Mouse (Mus musculus) left cerebral cortex, adult 9 months (tissue): ENCODE results near the gene Bri3bp.

Experiments
- DNase-seq, 2 experiments: peaks; one replicate each; pipeline ENCODE4 v3.0.0; 2022; ENCODE audit warnings: low spot score in 2 of 2

Gene Bri3bp

DNA sequence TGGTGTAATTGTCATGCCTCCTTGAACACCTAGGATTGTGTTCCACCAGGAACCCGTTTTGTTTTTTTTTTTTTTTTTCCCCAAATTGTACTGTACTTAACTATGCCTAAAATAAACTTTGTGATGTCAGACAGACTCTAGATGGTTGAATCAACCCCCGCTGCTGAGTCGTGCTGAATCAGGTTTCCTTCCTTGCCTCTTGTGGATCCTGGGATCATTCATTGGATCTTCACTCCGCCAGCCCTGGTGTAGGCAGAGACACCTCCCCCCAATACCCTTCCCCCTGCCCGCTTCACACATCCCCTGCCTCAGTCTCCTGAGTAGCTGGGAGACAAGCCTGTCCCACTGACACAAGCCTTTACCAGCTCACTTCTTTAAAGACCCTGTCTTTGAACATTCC, 7.9 kb downstream of the Bri3bp start:
- DNase-seq = peak in 1 of 2 experiments; percentile 27

DNA sequence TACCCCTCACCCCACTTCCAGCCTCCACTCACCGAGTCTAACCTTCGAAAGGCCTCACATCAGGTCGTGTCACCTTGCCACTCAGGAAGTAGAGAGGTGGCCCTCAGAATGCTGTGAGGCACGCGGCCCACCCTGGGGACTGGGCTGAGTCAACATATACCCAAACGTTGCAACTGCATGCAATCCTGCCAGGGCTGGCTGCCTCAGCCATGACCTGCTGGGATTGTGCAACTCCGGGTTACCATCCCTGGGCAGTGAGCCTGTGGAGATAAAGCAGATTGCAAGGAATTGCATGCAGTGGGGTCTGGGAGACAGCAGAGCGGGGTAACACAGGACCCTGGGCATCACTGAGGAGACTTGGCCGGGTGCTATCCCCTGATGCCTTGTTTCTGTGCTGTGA, 11.2 kb downstream of the Bri3bp start:
- no peak for DNase-seq

DNA sequence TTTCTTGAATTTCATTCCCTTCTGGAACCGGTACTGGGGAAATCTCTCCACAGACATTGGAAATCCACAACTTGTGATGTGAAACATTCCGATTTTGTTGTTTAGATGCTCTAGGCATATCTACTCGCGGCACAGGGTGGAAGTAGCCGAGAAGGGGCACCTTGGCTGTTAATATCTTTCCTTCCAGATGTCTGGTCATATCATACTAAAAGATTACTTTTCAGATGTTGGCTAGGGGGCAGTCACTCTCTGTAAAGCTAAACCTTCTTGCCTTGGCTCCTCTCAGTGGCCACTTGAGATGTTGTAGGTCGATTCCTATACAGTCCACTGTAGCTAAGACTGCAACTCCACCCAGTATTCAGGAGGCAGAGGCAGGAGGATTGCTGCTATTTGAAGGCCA, 14.7 kb downstream of the Bri3bp start:
- DNase-seq = no peak

DNA sequence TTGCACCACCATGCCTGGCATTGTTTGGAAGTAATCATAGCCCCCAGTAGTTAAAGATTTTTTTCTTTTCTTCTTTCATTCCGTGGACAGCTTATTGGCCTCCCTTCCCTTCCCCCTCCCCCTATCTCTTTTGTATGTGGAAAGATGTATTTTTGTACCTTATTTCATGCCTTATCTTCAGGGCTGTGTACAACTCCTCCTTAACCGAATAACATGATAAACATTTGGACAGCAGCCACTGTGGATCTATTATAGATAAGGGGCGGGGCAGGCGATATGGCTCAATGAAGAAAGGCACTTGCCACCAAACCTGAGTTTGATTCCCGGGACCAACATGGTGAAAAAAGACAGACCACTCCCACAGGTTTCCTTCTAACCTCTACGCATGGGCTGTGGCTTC, 16.2 kb downstream of the Bri3bp start:
- DNase-seq = no peak

DNA sequence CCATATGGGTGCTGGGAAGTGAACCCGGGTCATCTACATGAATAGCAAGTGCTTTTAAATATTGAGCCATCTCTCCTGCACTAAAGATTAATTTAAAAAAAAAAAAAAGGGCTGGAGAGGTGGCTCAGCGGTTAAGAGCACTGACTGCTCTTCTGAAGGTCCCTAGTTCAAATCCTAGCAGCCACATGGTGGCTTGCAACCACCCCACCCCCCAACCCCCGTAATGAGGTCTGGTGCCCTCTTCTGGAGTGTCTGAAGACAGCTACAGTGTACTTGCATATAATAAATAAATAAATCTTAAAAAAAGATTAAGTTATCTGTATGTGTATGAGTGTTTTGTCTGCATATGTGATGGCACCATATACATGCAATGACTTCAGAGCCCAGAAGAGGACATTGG, 19.2 kb downstream of the Bri3bp start:
- no peak for DNase-seq

DNA sequence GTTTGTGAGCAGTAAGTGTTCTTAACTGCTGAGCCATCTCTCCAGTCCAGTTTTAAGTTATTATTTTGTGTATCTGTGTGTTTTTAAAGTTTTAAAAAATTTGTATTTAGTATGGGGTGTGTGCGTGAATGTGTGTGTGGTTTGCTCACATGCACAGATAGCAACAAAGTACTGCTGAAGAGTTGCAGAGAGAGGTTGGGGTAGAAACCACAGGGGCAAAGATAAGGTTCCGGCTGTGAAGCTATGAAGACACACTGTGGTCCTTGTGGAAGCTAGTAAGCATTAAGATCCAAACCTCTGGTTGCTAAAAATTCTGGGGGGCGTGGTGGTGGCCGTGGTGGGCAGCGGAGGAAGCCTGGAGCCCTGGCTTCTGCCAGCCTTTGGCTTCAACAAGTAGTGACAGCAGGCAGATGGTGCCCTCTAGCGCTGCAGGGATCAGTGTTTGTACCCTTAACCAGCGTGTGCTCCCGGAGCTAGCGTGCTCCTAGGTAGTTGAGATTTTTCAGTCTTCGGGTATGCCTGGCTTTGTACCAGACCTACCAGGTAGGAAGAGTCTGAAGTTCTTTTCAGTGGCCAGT, 20.6 kb downstream of the Bri3bp start:
- DNase-seq = peak in 1 of 2 experiments; percentile 32

DNA sequence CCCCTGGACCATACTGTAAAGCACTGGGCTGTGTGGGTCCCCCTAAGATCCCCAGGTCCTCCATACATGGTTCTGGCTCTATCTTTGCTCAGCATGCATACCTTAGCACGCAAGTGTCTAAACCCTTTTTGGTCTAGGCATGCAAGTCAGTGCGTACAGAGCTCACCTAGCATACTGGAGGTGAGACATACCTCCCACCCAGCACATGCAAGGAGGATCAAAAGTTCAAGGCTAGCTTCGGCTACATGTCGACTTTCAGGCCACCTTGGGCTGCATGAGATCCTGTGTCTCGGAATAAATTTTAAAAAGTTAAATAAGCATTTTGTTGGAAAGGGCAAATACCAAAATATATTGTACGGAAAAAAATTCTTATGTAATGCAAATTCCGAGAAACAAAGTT, 23.8 kb downstream of the Bri3bp start:
- DNase-seq = no peak

DNA sequence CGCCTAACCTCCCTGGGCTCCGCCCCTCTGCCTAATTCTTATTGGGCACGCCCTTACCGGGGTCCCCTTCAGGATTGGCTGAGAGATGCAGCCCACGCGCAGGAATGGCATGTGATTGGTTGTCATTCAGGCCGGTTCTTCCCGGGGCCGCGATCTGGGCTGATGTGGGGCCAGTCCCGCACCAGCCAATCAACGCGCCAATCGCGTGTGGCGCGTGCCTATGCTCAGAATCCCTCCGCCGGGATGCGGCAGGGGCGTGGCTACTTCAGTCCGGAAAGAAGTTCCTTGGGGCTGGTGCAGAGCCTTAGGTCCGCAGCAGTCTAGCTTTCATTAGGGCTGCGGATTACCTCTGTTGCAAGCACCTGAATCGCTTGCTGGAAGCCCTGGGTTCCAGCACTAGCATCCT, 24.3 kb downstream of the Bri3bp start:
- peak; percentile 96 to 99 for DNase-seq

DNA sequence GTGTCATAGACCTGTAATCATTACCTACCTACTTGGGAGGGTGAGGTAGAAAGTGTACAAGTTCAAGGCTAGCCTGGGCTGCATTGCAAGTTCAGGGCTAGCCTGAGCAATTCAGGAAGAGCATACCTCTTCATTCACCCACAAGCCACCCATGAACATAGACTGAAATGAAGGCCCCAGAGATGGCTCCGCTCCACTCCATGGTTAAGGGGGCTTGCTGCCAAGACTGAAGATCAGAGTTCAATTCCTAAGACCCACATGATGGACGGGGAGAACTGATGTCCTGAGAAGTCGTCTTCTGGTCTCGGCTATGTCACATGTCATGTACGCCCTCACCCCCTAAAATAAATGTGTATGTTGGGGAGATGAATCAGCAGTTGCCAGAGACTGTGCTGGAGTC, 25.1 kb downstream of the Bri3bp start:
- no peak for DNase-seq

DNA sequence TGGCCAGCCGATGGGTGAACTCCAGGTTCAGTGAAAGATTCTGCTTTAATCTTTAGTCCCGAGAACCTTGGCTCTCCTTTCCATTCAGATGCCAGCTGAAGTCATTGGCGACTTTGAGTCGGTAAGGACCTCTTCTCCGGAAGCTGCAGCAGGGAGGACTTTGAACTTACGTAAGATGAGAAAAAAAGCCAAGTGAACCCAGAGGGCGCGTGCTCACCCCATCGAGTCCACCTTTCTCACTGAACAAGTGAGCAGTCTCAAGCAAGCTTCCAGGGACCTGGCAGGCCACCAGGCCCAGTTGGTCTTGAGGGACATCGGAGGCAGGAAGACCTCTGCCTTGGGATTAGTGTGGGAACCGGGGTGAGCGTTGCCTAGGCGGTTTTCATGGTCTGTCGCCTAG, 25.9 kb downstream of the Bri3bp start:
- no peak for DNase-seq

DNA sequence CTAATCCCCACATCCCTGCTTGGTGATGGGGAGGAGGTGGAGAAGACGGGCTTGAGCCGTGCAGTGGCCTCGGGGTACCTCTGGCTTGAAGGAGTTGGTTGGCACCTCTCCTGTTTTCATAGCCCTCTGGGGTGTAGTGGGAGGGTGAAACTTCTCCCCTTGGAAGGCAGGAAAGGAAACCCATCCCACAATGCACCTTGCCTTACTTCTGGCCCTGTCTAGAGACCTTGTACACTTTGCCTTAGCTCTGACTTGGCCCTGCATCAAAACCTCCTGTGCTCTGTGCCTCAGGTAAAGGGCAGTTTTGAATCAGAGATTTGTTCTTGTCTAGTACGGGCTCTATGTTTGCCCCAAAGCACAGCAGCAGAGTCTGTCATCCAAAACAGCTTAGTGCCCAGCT, 29.3 kb downstream of the Bri3bp start:
- DNase-seq = no peak

DNA sequence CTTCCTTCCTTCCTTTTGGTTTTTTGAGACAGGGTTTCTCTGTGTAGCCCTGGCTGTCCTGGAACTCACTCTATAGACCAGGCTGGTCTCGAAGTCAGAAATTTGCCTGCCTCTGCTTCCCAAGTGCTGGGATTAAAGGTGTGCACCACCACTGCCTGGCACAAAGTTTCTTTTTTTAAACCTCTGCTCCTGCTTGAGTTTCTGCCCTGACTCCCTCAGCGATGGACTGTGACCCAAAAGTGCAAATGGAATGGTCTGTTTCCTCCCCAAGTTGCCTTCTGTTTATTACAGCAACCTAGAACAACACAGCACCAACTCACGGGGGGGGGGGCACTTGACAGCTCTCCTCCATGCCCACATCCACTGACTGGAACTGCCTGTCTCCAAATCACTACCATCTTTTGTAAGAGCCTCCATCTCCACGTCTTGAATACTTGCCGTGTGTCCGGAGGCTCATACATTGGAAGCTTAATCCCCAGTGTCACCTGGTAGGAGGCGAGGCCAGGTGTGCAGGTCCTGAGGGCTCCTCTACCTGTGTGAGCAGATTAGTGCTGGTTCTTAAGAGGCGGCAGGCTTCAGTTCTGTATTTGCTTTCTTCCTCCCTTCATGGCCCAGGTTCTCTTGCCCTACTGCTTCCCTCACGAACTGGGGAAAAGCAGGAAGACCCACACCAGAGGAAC, 31.6 kb downstream of the Bri3bp start:
- no peak for DNase-seq

DNA sequence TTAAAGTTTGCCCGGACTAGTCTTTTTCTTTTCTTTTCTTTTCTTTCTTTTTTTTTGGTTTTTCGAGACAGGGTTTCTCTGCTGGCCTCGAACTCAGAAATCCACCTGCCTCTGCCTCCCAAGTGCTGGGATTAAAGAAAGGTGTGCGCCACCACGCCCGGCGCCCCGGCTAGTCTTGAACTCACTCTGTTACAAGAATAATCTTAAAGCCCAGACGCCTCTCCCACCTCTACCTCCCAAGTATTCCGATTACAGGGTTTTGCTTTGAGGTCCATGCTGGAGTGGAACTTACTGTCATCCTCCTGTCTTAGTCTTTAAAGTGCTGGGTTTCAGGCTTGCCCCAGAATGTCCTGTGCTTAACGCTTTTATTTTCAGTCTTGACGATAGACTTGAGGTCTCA, 33.7 kb downstream of the Bri3bp start:
- DNase-seq = no peak

DNA sequence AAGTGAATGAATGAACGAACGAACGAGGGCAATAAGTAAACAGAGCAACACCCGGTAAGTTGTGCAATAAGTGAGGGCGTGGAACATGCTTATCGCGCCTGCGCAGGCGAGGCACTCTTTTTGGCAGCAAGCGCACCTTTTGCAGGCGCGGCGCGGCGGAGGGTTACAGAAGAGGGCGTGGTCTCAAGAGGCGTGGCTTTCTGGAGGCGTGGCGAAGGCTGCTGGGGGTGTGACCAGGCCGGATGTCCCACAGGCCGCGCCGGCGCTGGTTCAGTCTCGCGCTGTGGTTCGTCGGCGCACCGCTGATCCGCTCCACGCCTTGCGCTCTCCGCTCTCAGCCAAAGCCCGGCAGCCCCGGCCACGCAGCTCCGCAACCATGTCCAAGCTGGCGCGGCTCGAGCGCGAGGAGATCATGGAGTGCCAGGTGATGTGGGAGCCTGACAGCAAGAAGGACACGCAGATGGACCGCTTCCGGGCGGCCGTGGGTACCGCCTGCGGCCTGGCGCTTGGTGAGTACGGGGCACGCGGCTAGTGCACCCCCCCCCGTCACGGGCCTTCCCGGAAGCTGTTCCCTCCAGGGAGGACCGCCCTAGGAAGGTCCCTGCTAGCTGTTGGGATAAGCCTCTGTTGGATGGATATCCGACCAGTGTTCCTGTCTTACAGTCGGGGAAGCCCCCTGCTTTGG, 34.4 kb downstream of the Bri3bp start, which contains the start of gene Aacs:
TSS of gene Aacs (plus strand) at position 214 of the 685 bp plus-strand sequence.
- DNase-seq = peak; percentile 88 to 98

DNA sequence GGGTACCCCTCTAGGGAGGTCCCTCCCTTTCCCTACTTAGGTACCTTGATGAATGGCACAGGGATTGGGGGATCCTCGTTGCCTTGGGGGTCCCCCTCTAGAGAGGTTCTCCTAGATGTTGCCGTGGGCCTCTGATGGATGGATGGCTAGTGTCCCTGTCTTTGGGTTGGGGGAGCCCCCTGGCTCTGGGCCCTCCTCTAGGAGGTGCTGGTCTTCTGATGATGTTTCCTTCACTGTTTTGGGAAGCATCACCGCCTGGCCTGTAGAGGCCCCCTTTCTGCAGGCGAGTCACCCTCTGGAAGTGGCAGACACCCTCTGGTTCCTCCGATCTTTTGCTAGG, 34.9 kb downstream of the Bri3bp start:
- DNase-seq = peak in 1 of 2 experiments; percentile 39

DNA sequence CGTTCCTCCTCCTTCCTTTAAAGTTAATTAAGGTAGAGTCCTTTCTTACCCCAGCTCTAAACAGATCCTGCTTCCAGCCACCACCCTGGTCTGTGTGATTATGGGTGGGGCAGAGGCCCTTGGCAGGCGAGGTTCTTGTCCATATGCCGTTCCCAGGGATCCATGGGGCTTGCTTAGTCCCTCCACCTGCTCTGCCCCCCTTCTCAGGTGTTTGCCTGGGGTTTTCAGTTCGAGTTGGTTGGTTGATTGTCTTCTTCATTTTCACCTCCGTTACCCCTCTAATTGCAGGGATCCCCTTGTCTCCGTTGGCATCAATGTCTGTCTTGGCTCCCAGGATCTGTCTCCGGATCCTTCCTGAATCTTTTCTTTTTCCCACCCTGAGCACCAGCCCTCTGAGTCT, 35.4 kb downstream of the Bri3bp start:
- no peak for DNase-seq

DNA sequence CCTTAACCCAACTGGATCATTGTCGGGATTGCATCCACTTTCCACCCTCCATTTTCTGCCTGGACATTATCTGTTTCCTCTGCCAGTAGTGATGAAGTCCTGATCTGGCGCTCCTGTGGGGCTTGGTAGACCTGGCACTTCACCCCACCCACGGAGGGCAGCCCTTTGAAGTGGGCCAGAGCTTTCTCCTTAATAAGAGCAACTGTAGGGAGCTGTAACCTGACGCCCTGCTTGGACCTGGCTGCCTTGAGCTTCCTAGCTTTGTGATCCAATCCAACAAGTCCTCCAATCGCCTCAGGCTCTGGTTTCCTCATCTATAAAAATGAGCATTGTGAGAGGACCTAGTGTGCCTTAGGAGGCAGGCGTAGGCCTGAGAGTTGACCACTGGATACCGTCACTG, 36.2 kb downstream of the Bri3bp start:
- DNase-seq = no peak

DNA sequence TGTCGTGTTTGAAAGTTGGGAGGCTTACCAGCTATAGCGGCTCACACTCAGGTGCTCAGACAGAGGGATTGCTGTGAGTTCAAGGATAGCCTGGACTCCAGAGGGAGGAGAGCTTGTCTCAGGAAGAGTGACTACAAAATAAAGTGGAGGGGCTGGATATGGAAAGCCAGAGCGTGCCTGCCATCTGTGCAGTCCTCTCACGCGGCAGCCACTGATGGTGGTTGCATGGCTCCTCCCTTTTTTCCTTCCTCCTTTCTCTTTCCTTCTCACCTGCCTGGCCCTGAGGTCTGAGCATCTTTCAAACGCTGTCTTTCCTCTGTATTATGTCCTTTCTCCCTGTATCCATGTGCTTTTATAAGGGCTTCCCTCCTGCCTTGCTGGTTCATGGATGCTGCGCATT, 36.7 kb downstream of the Bri3bp start:
- DNase-seq = no peak

DNA sequence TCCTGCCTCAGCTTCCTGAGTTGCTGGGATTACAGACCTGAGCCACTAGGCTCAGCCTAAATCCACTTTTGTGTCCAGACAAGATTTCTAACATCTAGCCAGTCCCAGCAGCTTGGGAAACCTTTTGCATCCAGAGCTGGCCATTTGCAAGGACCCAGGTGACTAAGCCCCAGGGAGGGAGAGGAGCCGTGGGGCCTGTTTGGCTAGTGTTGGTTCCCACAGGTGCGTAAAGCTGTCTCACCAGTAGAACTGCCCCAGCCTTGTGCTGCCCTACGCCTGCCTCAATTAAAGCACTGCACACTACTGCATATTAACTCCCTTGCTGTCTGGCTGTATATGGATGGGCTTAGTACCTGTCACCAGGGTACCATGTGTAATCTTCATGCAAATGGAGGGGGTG, 38.0 kb downstream of the Bri3bp start:
- no peak for DNase-seq

DNA sequence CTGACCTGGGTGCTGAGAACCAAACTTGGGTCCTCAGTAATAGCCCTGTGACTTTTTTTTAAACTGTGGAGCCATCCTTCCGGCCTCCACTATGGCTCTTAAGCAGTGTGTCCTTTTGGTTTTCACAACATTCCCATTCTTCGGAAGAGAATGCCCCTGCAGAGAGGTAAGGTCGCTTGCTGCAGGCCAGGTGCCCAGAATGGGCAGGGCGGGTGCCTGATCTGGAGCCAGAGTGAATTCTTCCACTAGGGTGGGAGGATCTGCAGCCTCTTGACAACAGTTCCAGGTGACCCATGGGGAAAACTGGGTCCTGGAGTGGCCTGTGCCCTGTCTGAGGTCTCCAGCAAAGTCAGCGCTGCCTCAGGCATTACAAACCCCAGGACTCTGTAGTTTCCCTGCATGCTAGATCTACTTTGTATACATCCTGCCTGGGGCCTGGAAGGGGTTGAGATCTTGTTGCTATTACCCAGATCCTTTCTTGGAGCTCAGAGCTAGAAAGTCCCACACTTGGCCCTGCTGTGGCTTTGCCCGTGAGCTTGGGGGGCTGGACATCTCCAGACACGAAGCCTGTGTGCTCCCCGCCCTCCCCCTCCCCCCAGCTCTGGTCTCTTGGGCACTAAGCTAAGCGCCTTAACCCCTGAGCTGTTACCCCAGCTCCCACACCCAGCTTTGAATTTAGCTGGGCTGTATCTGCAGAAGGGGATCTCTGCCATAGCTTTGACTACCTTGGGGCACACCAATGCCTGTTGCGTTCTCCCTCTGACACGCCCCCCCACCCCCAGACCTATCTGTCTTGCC, 39.3 kb downstream of the Bri3bp start:
- no peak for DNase-seq

DNA sequence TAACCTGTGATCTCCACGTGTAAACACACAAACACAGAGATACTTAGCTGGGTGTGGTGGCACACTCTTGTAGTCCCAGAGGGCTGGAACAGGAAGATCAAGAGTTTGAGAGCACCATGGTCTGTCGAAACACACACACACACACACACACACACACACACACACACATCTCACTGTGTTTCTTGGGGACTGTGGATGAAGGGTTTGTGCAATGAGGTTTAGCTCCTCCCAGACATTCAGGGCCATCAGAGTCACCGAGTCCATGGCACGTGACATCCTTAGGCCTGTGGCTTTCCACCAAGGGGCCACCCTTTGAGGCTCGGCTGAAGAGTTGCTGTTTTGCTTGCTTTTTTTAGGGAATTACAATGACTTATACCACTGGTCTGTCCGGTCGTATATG, 41.1 kb downstream of the Bri3bp start:
- DNase-seq = no peak
